Mouse (Mus musculus) hindbrain, embryonic 14.5 days (tissue): ENCODE data around the gene C130074G19Rik. TPM values are rescaled to one million over a fixed set of nuclear protein-coding genes. Genes with fewer than 3 reads are reported as not detected.

Experiments used
- ATAC-seq: fragments of 200-750 bp; cut with Nextera tagmentation; 2 replicates; pipeline ENCODE4 v1.8.0; 2017; ENCODE audit warnings: moderate number of reproducible peaks, mild to moderate bottlenecking, moderate TSS enrichment, moderate library complexity; ENCODE audit not compliant: low FRiP score
- DNase-seq: peaks from one replicate; pipeline ENCODE4 v3.0.0-alpha.2; 2015; ENCODE audit warnings: low spot score
- H3K27ac ChIP-seq: fragments of 300-500 bp; sonication (generic); 2 replicates; pipeline ENCODE4 v1.5.1; 2014; ENCODE audit warnings: mild to moderate bottlenecking, moderate library complexity
- H3K27me3 ChIP-seq: fragments of 300-500 bp; sonication (generic); 2 replicates; pipeline ENCODE4 v1.6.1; 2014; ENCODE audit warnings: mild to moderate bottlenecking, low read length, mixed read lengths; ENCODE audit not compliant: control insufficient read depth, insufficient read depth
- H3K36me3 ChIP-seq: fragments of 300-500 bp; sonication (generic); replicated peaks from 2 replicates; pipeline ENCODE4 v1.6.1; 2014; ENCODE audit not compliant: control insufficient read depth, insufficient read depth
- H3K4me1 ChIP-seq: fragments of 300-500 bp; sonication (generic); replicated peaks from 2 replicates; pipeline ENCODE4 v1.6.1; 2014; ENCODE audit warnings: antibody characterized with exemption, low read length, mixed read lengths; ENCODE audit not compliant: control insufficient read depth, insufficient read depth
- H3K4me2 ChIP-seq: fragments of 300-500 bp; sonication (generic); replicated peaks from 2 replicates; pipeline ENCODE4 v1.6.1; 2014; ENCODE audit warnings: mild to moderate bottlenecking, moderate library complexity
- H3K4me3 ChIP-seq: fragments of 300-500 bp; sonication (generic); replicated peaks from 2 replicates; pipeline ENCODE4 v1.5.1; 2014; ENCODE audit warnings: mild to moderate bottlenecking, low read length
- H3K9ac ChIP-seq: fragments of 300-500 bp; sonication (generic); 2 replicates; pipeline ENCODE4 v1.6.1; 2014
- H3K9me3 ChIP-seq: fragments of 300-500 bp; sonication (generic); 2 replicates; pipeline ENCODE4 v1.6.1; 2016; ENCODE audit warnings: low read length; ENCODE audit not compliant: control insufficient read depth
- WGBS: fragments of 180-500 bp; shearing (Covaris S2); extraction: QIAGEN DNeasy Blood & Tissue Kit; methylation state at CpG from one replicate; pipeline ENCODE4 v1.1.7; 2014; 5-methylcytosine and 5-hydroxymethylcytosine counted together
- polyA plus RNA-seq: library from polyadenylated mRNA; unstranded; fragments of >200 nt; fragmentation: Nextera tagmentation; extraction: Ambion mirVana; gene quantifications from 2 replicates; pipeline ENCODE4 v1.2.1, GENCODE M21; 2014

C130074G19Rik gene
- polyA plus RNA-seq, 1 experiment from 2014 or later: 1.5 TPM

- Histone ChIP-seq H3K4me3 (no peak overlapping the region), H3K9ac (no peak overlapping the region), H3K9me3 (no peaks in the 10 kb centered on the region), H3K27ac (no peak overlapping the region), H3K27me3 (no peaks in the 10 kb centered on the region), H3K4me1 (peaks cover 24% of the 10 kb centered on the region; the same call in 1 of the 2 replicates), H3K4me2 (no peak overlapping the region), H3K36me3 (peaks cover 99% of the 10 kb centered on the region)
- 47% methylated on average over 9 of the region's 9 CpGs for WGBS
- no peak for ATAC-seq
- no peak for DNase-seq
Measured at GRCm38 (mm10) chr1:184908558-184908957, 25.5 kb upstream of the C130074G19Rik start.

- H3K27ac ChIP-seq: peak overlapping the region; percentile 72
- H3K9me3 ChIP-seq: no peaks in the 10 kb centered on the region
- peaks cover 90% of the 10 kb centered on the region for H3K36me3 ChIP-seq
- H3K4me1 ChIP-seq: peaks cover 24% of the 10 kb centered on the region; the same call in 1 of the 2 replicates
- WGBS: 48% methylated on average over 12 of the region's 12 CpGs
- DNase-seq: peak; percentile 72
- H3K4me2 ChIP-seq: no peak overlapping the region
- no peak overlapping the region for H3K4me3 ChIP-seq
- no peaks in the 10 kb centered on the region for H3K27me3 ChIP-seq
- H3K9ac ChIP-seq: no peak overlapping the region
- peak; percentile 67 for ATAC-seq
Measured at GRCm38 (mm10) chr1:184905904-184906745, 23.1 kb upstream of the C130074G19Rik start.

GRCm38 (mm10) chr1:184905371-184905770, 22.4 kb upstream of the C130074G19Rik start:
- Histone ChIP-seq H3K27ac (0 out of 2 replicates have a peak overlapping the region, but pooled peaks have one; percentile 47), H3K36me3 (peaks cover 90% of the 10 kb centered on the region), H3K4me1 (peaks cover 24% of the 10 kb centered on the region; the same call in 1 of the 2 replicates), H3K4me3 (no peak overlapping the region), H3K9ac (0 out of 2 replicates have a peak overlapping the region, but pooled peaks have one; percentile 20), H3K27me3 (no peaks in the 10 kb centered on the region), H3K9me3 (no peaks in the 10 kb centered on the region), H3K4me2 (0 out of 2 replicates have a peak overlapping the region, but pooled peaks have one; percentile 10)
- DNase-seq (peak; percentile 53), ATAC-seq (no peak)
- WGBS: 37% methylated on average over 19 of the region's 19 CpGs

- H3K27ac ChIP-seq: no peak overlapping the region
- no peak overlapping the region for H3K9ac ChIP-seq
- H3K27me3 ChIP-seq: no peaks in the 10 kb centered on the region
- no peak for ATAC-seq
- H3K36me3 ChIP-seq: peaks cover 89% of the 10 kb centered on the region
- no peaks in the 10 kb centered on the region for H3K9me3 ChIP-seq
- H3K4me2 ChIP-seq: no peak overlapping the region
- WGBS: 34% methylated on average over 7 of the region's 7 CpGs
- no peak overlapping the region for H3K4me3 ChIP-seq
- H3K4me1 ChIP-seq: peaks cover 24% of the 10 kb centered on the region; the same call in 1 of the 2 replicates
- no peak for DNase-seq
Measured at GRCm38 (mm10) chr1:184903697-184904096, 20.7 kb upstream of the C130074G19Rik start.

- H3K27ac ChIP-seq: no peak overlapping the region
- peaks cover 24% of the 10 kb centered on the region; the same call in 1 of the 2 replicates for H3K4me1 ChIP-seq
- H3K36me3 ChIP-seq: peaks cover 88% of the 10 kb centered on the region
- H3K27me3 ChIP-seq: no peaks in the 10 kb centered on the region
- H3K4me2 ChIP-seq: no peak overlapping the region
- DNase-seq (no peak), ATAC-seq (no peak)
- H3K9ac ChIP-seq: no peak overlapping the region
- 38% methylated on average over 7 of the region's 7 CpGs for WGBS
- no peak overlapping the region for H3K4me3 ChIP-seq
- no peaks in the 10 kb centered on the region for H3K9me3 ChIP-seq
Measured at GRCm38 (mm10) chr1:184902886-184903285, 19.9 kb upstream of the C130074G19Rik start.

- 78% methylated on average over 16 of the region's 16 CpGs for WGBS
- H3K9ac ChIP-seq: no peak overlapping the region
- DNase-seq: no peak
- H3K9me3 ChIP-seq: no peaks in the 10 kb centered on the region
- H3K27me3 ChIP-seq: no peaks in the 10 kb centered on the region
- H3K4me1 ChIP-seq: no peaks in the 10 kb centered on the region
- peaks cover 54% of the 10 kb centered on the region for H3K36me3 ChIP-seq
- no peak overlapping the region for H3K4me2 ChIP-seq
- ATAC-seq: no peak
- no peak overlapping the region for H3K4me3 ChIP-seq
- no peak overlapping the region for H3K27ac ChIP-seq
Measured at GRCm38 (mm10) chr1:184897350-184897749, 14.3 kb upstream of the C130074G19Rik start.

- peaks cover 10% of the 10 kb centered on the region for H3K36me3 ChIP-seq
- H3K27ac ChIP-seq: no peak overlapping the region
- DNase-seq (no peak), ATAC-seq (no peak)
- H3K9me3 ChIP-seq: no peaks in the 10 kb centered on the region
- H3K4me1 ChIP-seq: no peaks in the 10 kb centered on the region
- no peak overlapping the region for H3K4me2 ChIP-seq
- no peak overlapping the region for H3K4me3 ChIP-seq
- WGBS: 79% methylated on average over 3 of the region's 3 CpGs
- no peak overlapping the region for H3K9ac ChIP-seq
- H3K27me3 ChIP-seq: no peaks in the 10 kb centered on the region
Measured at GRCm38 (mm10) chr1:184891998-184892397, 9.0 kb upstream of the C130074G19Rik start.

GRCm38 (mm10) chr1:184889454-184889853, 6.4 kb upstream of the C130074G19Rik start:
- peaks cover under 1% of the 10 kb centered on the region; the same call in 1 of the 2 replicates for H3K27me3 ChIP-seq
- H3K4me1 ChIP-seq: no peaks in the 10 kb centered on the region
- H3K4me2 ChIP-seq: no peak overlapping the region
- DNase-seq: no peak
- WGBS: over 99% methylated on average over 6 of the region's 6 CpGs
- H3K27ac ChIP-seq: no peak overlapping the region
- H3K9me3 ChIP-seq: no peaks in the 10 kb centered on the region
- no peak overlapping the region for H3K4me3 ChIP-seq
- no peak overlapping the region for H3K9ac ChIP-seq
- ATAC-seq: no peak
- no peaks in the 10 kb centered on the region for H3K36me3 ChIP-seq

- Histone ChIP-seq H3K36me3 (no peaks in the 10 kb centered on the region), H3K9me3 (no peaks in the 10 kb centered on the region), H3K4me3 (no peak overlapping the region), H3K9ac (no peak overlapping the region), H3K4me1 (peaks cover 3% of the 10 kb centered on the region; the same call in 1 of the 2 replicates), H3K4me2 (no peak overlapping the region), H3K27ac (no peak overlapping the region), H3K27me3 (peaks cover 33% of the 10 kb centered on the region)
- no peak for ATAC-seq
- no peak for DNase-seq
- WGBS: 68% methylated on average over 1 of the region's 1 CpGs
Measured at GRCm38 (mm10) chr1:184886160-184886559, 3.1 kb upstream of the C130074G19Rik start.
